Mouse (Mus musculus) midbrain, embryonic 13.5 days (tissue): ENCODE data around the gene Itga9. TPM values are rescaled to one million over a fixed set of nuclear protein-coding genes. Genes with fewer than 3 reads are reported as not detected.

ENCODE experiments used
- ATAC-seq: fragments of 200-750 bp; cut with Nextera tagmentation; 2 replicates; pipeline ENCODE4 v1.8.0; 2017; ENCODE audit warnings: mild to moderate bottlenecking, moderate TSS enrichment, moderate library complexity
- H3K27ac ChIP-seq: fragments of 300-500 bp; sonication (generic); 2 replicates; pipeline ENCODE4 v1.5.1; 2015; ENCODE audit warnings: inconsistent platforms, mild to moderate bottlenecking, moderate library complexity
- H3K27me3 ChIP-seq: fragments of 300-500 bp; sonication (generic); 2 replicates; pipeline ENCODE4 v1.6.1; 2015; ENCODE audit warnings: mild to moderate bottlenecking, inconsistent platforms
- H3K36me3 ChIP-seq: fragments of 300-500 bp; sonication (generic); 2 replicates; pipeline ENCODE4 v1.6.1; 2015; ENCODE audit warnings: mild to moderate bottlenecking, inconsistent platforms
- H3K4me1 ChIP-seq: fragments of 300-500 bp; sonication (generic); replicated peaks from 2 replicates; pipeline ENCODE4 v1.6.1; 2015; ENCODE audit warnings: inconsistent platforms
- H3K4me2 ChIP-seq: fragments of 300-500 bp; sonication (generic); replicated peaks from 2 replicates; pipeline ENCODE4 v1.6.1; 2015; ENCODE audit warnings: moderate library complexity, mild to moderate bottlenecking, inconsistent platforms
- H3K4me3 ChIP-seq: fragments of 300-500 bp; sonication (generic); replicated peaks from 2 replicates; pipeline ENCODE4 v1.5.1; 2015; ENCODE audit warnings: mild to moderate bottlenecking, inconsistent platforms
- H3K9ac ChIP-seq: fragments of 300-500 bp; sonication (generic); replicated peaks from 2 replicates; pipeline ENCODE4 v1.6.1; 2015; ENCODE audit warnings: mild to moderate bottlenecking, inconsistent platforms
- H3K9me3 ChIP-seq: fragments of 300-500 bp; sonication (generic); 2 replicates; pipeline ENCODE4 v1.6.1; 2016; ENCODE audit warnings: mild to moderate bottlenecking, inconsistent platforms
- WGBS: fragments of 180-500 bp; shearing (Covaris S2); methylation state at CpG from one replicate; pipeline ENCODE4 v1.1.7; 2015; 5-methylcytosine and 5-hydroxymethylcytosine counted together
- polyA plus RNA-seq: library from polyadenylated mRNA; unstranded; fragments of >200 nt; fragmentation: Nextera tagmentation; extraction: Ambion mirVana; gene quantifications from 2 replicates; pipeline ENCODE4 v1.2.1, GENCODE M21; 2015

Gene Itga9
- polyA plus RNA-seq, 1 experiment from 2014 or later, result 1.4 TPM

DNA sequence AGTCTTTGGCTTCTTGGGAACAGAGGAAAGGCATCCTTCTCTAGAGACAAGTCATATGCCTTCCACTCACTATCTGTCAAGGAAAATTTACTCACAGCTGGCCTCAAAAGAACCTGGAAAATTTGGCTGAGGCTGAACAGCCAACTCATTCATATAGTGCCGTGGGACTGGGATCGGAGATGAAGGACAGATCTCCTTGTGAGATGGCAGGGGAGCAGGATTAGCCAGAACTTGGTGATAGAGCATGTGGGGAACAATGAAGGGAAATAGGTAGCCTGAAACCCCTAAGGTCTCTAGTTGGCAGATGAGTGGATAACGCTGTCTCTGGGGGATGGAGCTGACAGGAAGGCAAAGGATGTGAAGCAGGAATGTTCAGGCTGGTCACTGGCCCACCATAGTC is 132.6 kb downstream of the Itga9 start:
- H3K27me3 ChIP-seq, result no peaks in the 10 kb centered on the region
- no peak overlapping the region for H3K4me3 ChIP-seq
- ATAC-seq, result no peak
- WGBS, result 93% methylated on average over 3 of the region's 3 CpGs
- no peak overlapping the region for H3K4me2 ChIP-seq
- H3K9me3 ChIP-seq, result no peaks in the 10 kb centered on the region
- no peak overlapping the region for H3K27ac ChIP-seq
- H3K36me3 ChIP-seq, result no peaks in the 10 kb centered on the region
- H3K4me1 ChIP-seq, result no peaks in the 10 kb centered on the region
- no peak overlapping the region for H3K9ac ChIP-seq

DNA sequence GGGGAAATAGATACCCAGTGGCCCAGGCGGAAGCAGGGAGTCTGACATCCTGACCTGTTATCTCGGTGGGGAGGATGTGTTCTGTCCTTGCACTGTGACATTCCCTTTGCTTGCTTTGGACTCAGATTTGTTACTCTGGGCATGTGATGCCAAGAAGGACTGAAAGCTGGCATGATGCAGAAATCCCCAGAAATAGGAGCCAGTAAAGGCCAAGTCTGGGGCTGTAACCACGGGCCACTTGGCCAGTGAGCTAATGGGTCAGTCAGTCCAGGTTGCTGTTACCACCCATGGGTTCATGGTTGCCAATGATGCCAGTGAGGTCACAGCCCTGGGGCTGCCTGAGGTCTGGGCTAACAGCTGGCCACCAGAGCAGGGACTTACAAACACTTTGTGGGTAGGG is 133.2 kb downstream of the Itga9 start:
- Histone ChIP-seq H3K36me3 (no peaks in the 10 kb centered on the region), H3K9ac (no peak overlapping the region), H3K9me3 (no peaks in the 10 kb centered on the region), H3K4me3 (no peak overlapping the region), H3K27ac (no peak overlapping the region), H3K4me1 (no peaks in the 10 kb centered on the region), H3K27me3 (no peaks in the 10 kb centered on the region), H3K4me2 (no peak overlapping the region)
- 94% methylated on average over 3 of the region's 3 CpGs for WGBS
- no peak for ATAC-seq

DNA sequence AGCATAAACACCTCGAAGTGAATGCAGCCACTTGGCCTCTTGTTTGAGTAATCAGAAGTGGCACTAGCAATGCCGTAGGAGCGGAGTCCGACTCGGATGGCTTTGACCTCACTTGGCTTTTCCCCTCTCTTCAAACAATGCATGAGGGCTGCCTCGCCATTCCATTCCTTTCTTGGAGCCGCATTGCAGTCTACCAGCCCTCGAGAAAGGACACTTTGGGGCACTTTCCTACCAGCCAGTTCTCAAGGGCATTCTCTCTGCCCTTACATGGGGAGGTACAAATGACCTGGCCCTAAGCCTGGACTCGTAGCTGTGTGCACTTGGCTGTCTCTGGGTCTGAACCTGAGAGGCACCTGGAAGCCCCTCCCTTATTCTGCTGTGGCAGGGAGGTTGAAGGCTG is 134.8 kb downstream of the Itga9 start:
- Histone ChIP-seq H3K4me3 (no peak overlapping the region), H3K9me3 (no peaks in the 10 kb centered on the region), H3K36me3 (no peaks in the 10 kb centered on the region), H3K4me2 (no peak overlapping the region), H3K4me1 (no peaks in the 10 kb centered on the region), H3K27ac (no peak overlapping the region), H3K27me3 (no peaks in the 10 kb centered on the region), H3K9ac (no peak overlapping the region)
- 74% methylated on average over 9 of the region's 9 CpGs for WGBS
- ATAC-seq, result no peak

DNA sequence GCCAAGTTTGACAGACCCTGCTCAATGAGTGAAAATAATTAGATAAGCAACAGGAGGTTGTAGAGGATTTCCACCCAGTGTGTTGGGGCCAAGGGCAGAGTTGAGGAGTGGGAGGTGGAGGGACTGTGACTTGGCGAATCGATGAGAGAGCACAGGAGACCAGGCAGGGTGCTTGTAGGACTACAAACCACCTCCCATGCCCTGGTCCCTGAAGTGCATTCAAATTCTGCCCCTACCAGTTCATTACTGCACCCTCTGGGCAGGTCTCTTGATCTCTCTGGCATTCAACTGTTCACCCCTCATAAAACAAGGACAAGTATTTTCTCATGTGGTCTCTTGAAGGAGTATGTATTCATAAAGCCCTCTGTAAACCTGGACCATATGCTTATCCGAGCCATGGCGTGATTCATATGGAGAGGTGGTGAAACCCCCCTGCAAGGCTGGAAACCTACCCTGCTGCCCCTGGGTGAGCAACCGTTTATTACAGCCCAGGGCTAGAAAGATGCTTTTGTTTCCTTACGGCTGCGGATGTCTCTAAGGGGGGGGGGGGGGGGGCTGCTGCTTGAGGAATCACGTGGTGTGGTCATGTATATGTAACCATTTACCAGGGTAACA is 143.0 kb downstream of the Itga9 start:
- Histone ChIP-seq H3K36me3 (no peaks in the 10 kb centered on the region), H3K4me2 (no peak overlapping the region), H3K4me3 (no peak overlapping the region), H3K9me3 (no peaks in the 10 kb centered on the region), H3K27ac (no peak overlapping the region), H3K4me1 (peaks cover 10% of the 10 kb centered on the region), H3K9ac (no peak overlapping the region), H3K27me3 (no peaks in the 10 kb centered on the region)
- ATAC-seq, result no peak
- WGBS, result 49% methylated on average over 7 of the region's 8 CpGs

DNA sequence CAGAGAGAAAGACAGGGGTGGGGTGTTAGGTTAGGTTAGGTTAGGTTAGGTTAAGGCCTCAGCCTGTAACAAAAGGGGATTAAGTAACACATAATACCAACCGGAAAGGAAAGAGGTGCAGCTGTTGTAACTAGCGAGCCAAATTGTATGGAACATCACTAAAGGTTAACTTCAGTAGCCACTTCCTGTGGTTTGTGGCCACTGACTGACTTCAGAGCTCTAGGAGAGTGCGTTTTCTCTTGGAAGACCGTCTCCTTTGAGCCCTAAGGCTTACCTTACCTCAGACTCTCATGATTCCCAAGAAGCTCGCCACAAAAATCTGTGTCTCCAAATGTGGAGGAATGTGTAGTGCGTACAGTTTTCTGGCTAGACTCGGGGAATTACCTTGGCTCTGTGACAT is 144.3 kb downstream of the Itga9 start:
- H3K27ac ChIP-seq, result no peak overlapping the region
- H3K9ac ChIP-seq, result no peak overlapping the region
- WGBS, result 82% methylated on average over 7 of the region's 7 CpGs
- H3K36me3 ChIP-seq, result no peaks in the 10 kb centered on the region
- H3K27me3 ChIP-seq, result no peaks in the 10 kb centered on the region
- no peak overlapping the region for H3K4me2 ChIP-seq
- no peaks in the 10 kb centered on the region for H3K9me3 ChIP-seq
- no peak for ATAC-seq
- H3K4me3 ChIP-seq, result no peak overlapping the region
- peaks cover 10% of the 10 kb centered on the region for H3K4me1 ChIP-seq

DNA sequence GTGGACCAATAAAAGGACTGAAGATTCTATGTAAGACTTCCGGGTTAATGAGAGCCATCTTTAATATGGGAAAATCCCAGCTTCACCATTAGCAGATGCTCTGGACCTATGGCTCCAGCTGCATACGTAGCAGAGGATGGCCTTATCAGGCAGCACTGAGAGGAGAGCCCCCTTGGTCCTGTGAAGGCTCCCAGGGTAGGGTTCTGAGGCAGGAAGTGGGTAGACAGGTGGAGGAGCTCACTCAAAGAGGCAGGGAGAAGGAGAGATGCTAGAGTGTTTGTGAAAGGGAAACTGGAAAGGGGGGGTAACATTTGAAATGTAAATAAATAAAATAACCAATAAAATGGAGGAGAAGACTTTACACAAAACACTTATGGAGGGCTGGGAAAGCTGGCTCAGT is 145.9 kb downstream of the Itga9 start:
- no peaks in the 10 kb centered on the region for H3K36me3 ChIP-seq
- no peak overlapping the region for H3K9ac ChIP-seq
- peaks cover 10% of the 10 kb centered on the region for H3K4me1 ChIP-seq
- WGBS, result 87% methylated on average over 2 of the region's 2 CpGs
- no peaks in the 10 kb centered on the region for H3K27me3 ChIP-seq
- no peak overlapping the region for H3K4me2 ChIP-seq
- H3K4me3 ChIP-seq, result no peak overlapping the region
- H3K9me3 ChIP-seq, result no peaks in the 10 kb centered on the region
- ATAC-seq, result no peak
- no peak overlapping the region for H3K27ac ChIP-seq

DNA sequence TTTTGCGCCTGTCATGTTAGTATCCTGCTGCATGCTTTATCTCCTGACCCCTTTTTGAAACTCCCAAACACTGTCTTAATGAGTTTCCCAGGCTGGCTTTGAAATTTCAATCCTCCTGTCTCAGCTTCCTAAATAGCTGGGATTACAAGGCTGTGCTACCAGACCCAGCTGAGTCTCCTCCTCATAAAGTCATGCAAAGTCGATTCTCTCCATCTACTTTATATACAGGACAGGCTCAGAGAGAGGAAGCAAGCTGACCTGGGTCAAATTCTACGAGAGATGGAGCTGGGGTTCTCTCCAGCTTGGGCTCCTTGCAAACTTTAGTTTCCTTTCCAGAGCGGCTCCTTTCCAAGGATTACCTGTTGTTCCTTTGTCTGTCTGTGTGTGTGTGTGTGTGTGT is 153.0 kb downstream of the Itga9 start:
- 51% methylated on average over 4 of the region's 4 CpGs for WGBS
- Histone ChIP-seq H3K4me3 (no peak overlapping the region), H3K4me1 (peaks cover 14% of the 10 kb centered on the region), H3K27me3 (no peaks in the 10 kb centered on the region), H3K36me3 (no peaks in the 10 kb centered on the region), H3K4me2 (no peak overlapping the region), H3K9me3 (no peaks in the 10 kb centered on the region), H3K27ac (no peak overlapping the region), H3K9ac (no peak overlapping the region)
- no peak for ATAC-seq

DNA sequence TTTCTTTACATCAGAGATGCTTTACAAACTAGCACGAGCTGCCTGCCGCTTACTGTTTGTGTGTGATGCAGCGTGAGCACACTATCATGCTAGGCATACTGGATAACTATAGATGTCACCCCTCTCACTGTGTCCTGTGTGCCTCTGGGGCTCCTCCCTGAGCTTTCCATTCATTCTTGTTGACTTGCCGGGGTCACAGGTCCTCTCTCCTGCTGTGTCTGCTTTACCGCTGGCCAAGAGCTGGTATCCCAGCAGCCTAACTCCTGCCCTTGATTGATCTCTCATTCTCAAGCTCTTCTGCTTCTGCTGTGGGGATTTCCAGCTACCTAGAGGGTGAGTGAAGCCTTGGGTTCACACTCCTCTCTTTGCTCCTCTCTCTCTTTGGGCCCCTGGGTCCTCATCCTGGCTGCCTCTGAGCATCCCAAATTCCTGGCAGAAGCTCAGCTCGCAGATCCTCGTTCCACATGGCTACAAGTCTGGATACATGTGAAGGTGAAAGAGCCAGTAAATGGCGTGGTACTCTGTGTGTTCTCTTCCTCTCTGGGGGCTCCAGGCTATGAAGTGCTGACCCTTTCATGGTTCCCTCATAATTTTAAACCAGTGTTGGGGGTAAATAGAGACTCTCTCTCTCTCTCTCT is 155.6 kb downstream of the Itga9 start:
- no peak overlapping the region for H3K9ac ChIP-seq
- H3K9me3 ChIP-seq, result no peaks in the 10 kb centered on the region
- H3K27me3 ChIP-seq, result no peaks in the 10 kb centered on the region
- WGBS, result 37% methylated on average over 8 of the region's 8 CpGs
- no peak overlapping the region for H3K4me2 ChIP-seq
- peaks cover 14% of the 10 kb centered on the region for H3K4me1 ChIP-seq
- no peak for ATAC-seq
- no peak overlapping the region for H3K27ac ChIP-seq
- no peak overlapping the region for H3K4me3 ChIP-seq
- H3K36me3 ChIP-seq, result no peaks in the 10 kb centered on the region

DNA sequence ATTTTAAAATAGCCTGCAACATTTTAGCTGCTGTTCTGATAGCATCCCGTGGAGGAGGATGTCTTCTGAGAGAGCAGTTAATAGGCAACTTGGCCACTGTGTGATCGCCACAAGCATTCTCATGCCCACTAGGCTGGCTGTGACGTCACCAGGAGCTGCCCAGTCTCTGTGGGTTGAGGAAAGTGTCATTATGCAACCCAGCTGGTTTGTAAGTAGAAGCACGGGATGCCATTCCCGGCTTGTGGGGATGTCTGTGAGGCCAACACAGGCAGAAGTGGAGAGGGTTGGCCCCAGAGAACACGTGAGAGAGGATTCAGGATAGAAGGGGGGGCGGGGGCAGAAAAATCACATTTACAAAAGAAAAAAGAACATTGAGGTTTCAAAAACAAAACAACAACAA is 156.3 kb downstream of the Itga9 start:
- no peak overlapping the region for H3K4me2 ChIP-seq
- peaks cover 14% of the 10 kb centered on the region for H3K4me1 ChIP-seq
- no peak for ATAC-seq
- no peak overlapping the region for H3K4me3 ChIP-seq
- 38% methylated on average over 7 of the region's 7 CpGs for WGBS
- no peaks in the 10 kb centered on the region for H3K27me3 ChIP-seq
- no peak overlapping the region for H3K27ac ChIP-seq
- no peak overlapping the region for H3K9ac ChIP-seq
- H3K9me3 ChIP-seq, result no peaks in the 10 kb centered on the region
- no peaks in the 10 kb centered on the region for H3K36me3 ChIP-seq

DNA sequence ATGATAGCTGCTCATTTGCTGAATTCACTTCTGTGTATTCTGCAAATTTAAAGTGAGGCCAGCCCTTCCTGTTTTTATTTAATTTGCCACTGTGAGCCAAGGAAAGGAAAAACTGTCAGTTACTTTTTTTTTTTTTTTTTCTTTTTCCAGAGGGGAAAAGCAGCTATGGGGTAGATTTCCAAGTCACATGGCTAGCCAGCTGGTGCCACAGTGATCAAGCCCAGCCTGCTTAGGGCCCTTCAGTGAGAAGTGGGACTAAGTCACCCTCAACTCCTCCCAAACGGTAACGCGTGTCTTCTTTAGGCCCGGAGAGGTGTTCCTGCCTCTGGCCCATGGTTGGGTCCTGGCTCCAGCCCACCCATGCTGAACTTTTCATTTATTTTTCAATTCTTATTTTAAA is 156.7 kb downstream of the Itga9 start:
- no peak for ATAC-seq
- peaks cover 14% of the 10 kb centered on the region for H3K4me1 ChIP-seq
- H3K4me2 ChIP-seq, result no peak overlapping the region
- 82% methylated on average over 4 of the region's 4 CpGs for WGBS
- H3K27ac ChIP-seq, result no peak overlapping the region
- H3K9me3 ChIP-seq, result no peaks in the 10 kb centered on the region
- no peaks in the 10 kb centered on the region for H3K36me3 ChIP-seq
- H3K9ac ChIP-seq, result no peak overlapping the region
- no peak overlapping the region for H3K4me3 ChIP-seq
- H3K27me3 ChIP-seq, result no peaks in the 10 kb centered on the region

DNA sequence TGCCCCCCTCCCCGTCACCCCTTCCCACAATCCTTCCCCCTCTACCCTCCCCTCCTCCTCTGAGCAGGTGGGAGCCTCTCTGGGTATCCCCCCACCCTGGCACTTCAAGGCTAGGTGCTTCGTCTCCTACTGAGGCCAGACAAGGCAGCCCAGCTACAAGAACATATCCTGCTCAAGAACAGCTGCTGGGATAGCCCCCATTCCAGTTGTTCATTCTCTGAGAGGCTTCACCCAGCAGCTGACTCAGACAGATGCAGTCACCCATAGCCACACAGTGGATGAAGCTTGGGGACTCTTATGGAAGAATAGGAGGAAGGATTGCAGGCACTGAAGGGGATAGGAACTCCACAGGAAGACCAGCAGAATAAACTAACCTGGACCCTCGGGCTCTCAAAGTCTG is 157.2 kb downstream of the Itga9 start:
- no peak for ATAC-seq
- no peak overlapping the region for H3K4me3 ChIP-seq
- H3K4me2 ChIP-seq, result no peak overlapping the region
- no peaks in the 10 kb centered on the region for H3K9me3 ChIP-seq
- peaks cover 14% of the 10 kb centered on the region for H3K4me1 ChIP-seq
- no peak overlapping the region for H3K9ac ChIP-seq
- H3K27ac ChIP-seq, result no peak overlapping the region
- H3K36me3 ChIP-seq, result no peaks in the 10 kb centered on the region
- WGBS, result 80% methylated on average over 3 of the region's 3 CpGs
- no peaks in the 10 kb centered on the region for H3K27me3 ChIP-seq

DNA sequence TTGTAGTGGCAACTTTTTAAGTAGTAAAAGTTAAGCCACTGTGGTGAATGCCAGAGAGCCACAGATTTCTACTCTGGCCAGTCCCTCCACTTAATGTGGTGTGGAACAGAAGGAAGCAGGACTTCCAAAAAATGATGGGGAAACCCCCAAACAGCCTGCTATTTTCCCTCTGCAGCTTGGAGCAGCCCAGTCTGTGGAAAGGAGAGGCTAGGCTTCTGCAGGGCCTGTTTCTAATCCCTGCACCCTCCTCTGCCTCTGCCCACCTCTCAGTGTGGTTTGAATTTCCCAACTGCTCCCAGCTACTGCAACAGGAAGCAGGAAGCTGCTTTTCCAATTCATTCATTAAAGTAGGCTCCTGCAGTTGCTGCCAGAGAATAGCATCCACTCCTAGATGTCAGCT is 158.6 kb downstream of the Itga9 start:
- Histone ChIP-seq H3K9ac (no peak overlapping the region), H3K9me3 (no peaks in the 10 kb centered on the region), H3K27ac (no peak overlapping the region), H3K4me1 (peaks cover 16% of the 10 kb centered on the region), H3K4me2 (no peak overlapping the region), H3K4me3 (no peak overlapping the region), H3K36me3 (no peaks in the 10 kb centered on the region), H3K27me3 (no peaks in the 10 kb centered on the region)
- ATAC-seq, result no peak

DNA sequence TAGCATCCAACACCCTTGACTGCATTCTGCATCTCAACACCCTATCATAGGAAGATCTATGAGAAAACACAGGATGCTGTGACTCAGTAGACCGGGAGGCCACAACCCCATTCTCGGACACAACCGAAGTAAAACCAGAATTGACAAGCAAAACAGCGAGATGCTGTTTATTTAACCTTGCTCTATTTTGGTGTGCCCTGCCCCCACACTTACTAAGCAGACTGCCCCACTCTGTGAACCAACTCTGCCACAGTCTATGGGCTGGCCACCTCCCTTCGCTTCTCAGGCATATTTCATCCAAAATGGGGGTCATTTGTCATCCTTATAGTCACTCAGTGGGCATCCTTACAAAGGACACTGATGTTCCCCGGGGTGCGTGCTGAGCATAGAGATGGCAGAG is 160.5 kb downstream of the Itga9 start:
- Histone ChIP-seq H3K27me3 (no peaks in the 10 kb centered on the region), H3K4me2 (no peak overlapping the region), H3K36me3 (no peaks in the 10 kb centered on the region), H3K9me3 (no peaks in the 10 kb centered on the region), H3K4me3 (no peak overlapping the region), H3K27ac (no peak overlapping the region), H3K4me1 (peaks cover 13% of the 10 kb centered on the region), H3K9ac (no peak overlapping the region)
- no peak for ATAC-seq
- 91% methylated on average over 7 of the region's 7 CpGs for WGBS
